Mouse (Mus musculus): ENCODE data around the gene Slc25a43.
"Not testable (repeated sequence)": the region's sequence is repeated elsewhere in the genome, so short reads cannot be mapped to it uniquely, and the experiment has no call there.

The Slc25a43 gene

DNA sequence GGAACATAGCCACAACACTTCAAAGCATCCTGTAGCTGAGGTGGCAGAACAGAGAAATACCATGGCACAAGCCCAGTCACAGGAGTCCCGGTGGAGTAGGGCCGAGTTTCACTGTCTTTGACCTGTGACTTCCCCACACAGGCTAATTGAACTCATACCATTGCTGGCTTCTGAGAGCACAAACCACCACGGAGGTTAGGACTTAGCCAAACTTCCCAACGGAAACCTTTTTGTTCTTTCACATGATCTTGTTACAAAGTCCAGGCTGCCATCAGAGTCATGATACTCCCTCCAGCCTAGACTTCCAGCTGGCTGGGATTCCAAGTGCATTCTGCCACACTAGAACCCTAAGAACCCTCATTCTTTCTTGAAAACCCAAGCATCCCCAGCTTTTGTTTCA lies 34.2 kb downstream of the Slc25a43 start:
- no peak for DNase-seq (ENCODE audit: low spot score in 2 of 2)

GRCm38 (mm10) chrX:36789360-36789759 lies 45.9 kb downstream of the Slc25a43 start:
- no peak for DNase-seq (ENCODE audit: low spot score in 2 of 2)

- no peak for DNase-seq (ENCODE audit: low spot score in 2 of 2)
Observed at GRCm38 (mm10) chrX:36794571-36794970, 51.1 kb downstream of the Slc25a43 start.

DNA sequence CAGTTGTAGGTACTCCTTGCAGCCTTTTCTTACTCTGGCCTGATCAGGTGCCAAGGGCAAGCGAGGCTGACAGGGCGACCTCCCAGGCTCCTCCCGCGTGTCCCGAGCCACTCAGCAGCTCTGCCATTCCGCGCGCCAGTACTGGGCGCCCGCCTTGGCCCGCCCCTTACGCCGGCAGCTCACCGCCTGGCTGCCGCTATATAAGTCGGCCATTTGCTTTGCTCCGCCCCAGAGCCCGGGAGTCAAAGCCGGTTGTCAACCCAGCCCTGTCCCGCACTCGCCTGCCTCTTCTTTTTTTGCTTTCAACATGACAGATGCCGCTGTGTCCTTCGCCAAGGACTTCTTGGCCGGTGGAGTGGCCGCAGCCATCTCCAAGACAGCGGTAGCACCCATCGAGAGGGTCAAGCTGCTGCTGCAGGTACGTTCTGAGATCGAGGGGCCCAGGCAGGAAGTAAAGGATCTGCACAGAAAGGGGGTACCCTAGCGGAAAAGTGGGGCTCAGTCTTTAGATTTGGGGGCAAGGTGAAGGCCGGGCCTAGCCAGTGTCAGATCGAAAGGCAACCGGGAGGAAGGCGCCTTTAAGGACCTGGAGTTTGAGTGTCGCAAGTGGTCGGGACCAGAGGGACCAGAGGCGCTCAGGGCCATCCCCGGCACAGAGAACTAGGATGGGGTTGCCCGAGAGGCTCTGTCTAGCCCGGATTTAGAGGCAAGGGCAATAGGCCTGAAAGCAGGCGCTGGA lies 52.1 kb downstream of the Slc25a43 start, which contains the start of gene Slc25a5:
Gene Slc25a5 (plus strand): TSS at position 228 of the 739 bp plus-strand sequence.
- peak; percentile 61 to 77 for DNase-seq (ENCODE audit: low spot score in 2 of 2)

DNA sequence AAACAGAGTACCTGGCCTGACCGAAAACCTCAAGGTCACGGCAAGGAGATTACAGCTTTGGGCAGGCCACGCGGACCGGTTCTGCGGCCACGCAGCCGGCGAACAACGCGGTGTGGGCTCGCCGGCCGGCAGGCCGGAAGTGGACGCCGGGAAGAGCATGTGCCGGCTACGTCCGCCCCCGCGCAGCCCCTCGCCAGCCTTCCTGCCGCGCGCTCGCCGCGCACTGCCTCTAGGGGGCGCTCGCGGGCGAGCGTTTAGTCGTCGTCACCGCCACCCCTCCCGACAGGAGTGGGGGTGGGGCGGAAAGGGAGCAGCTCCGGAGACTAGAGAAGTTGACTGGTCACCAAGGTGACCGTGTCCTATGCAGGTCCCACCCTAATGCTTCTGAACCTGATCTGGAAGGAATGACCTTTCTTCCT lies 52.7 kb downstream of the Slc25a43 start:
- peak; percentile 53 to 83 for DNase-seq (ENCODE audit: low spot score in 2 of 2)

GRCm38 (mm10) chrX:36796734-36797133 lies 53.3 kb downstream of the Slc25a43 start:
- DNase-seq (ENCODE audit: low spot score in 2 of 2) = not testable (repeated sequence)

GRCm38 (mm10) chrX:36799131-36799879 lies 55.8 kb downstream of the Slc25a43 start:
- DNase-seq (ENCODE audit: low spot score in 2 of 2) = no peak

DNA sequence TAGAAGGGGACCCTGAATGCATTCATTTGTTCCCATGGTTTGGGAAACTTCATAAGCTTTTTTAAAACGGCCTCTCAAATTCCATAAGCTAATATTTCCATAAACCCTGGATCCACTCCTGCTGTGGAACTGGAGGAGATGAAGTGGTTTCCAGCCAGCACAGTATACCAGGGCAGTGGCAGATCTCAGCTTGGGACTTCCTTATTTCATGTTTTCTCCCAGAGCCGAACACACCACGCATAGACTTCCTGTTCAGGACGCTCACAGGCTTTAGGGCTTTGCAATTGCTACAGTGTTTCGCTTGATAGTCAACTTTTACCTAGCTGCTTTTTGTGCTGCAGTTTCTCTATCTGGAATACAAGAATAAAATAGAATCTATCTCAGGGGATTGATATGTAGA lies 59.7 kb downstream of the Slc25a43 start:
- DNase-seq (ENCODE audit: low spot score in 2 of 2) = no peak

GRCm38 (mm10) chrX:36804196-36804595 lies 60.7 kb downstream of the Slc25a43 start:
- DNase-seq (ENCODE audit: low spot score in 2 of 2) = no peak

GRCm38 (mm10) chrX:36805466-36806235 lies 62.2 kb downstream of the Slc25a43 start:
- DNase-seq (ENCODE audit: low spot score in 2 of 2) = no peak

DNA sequence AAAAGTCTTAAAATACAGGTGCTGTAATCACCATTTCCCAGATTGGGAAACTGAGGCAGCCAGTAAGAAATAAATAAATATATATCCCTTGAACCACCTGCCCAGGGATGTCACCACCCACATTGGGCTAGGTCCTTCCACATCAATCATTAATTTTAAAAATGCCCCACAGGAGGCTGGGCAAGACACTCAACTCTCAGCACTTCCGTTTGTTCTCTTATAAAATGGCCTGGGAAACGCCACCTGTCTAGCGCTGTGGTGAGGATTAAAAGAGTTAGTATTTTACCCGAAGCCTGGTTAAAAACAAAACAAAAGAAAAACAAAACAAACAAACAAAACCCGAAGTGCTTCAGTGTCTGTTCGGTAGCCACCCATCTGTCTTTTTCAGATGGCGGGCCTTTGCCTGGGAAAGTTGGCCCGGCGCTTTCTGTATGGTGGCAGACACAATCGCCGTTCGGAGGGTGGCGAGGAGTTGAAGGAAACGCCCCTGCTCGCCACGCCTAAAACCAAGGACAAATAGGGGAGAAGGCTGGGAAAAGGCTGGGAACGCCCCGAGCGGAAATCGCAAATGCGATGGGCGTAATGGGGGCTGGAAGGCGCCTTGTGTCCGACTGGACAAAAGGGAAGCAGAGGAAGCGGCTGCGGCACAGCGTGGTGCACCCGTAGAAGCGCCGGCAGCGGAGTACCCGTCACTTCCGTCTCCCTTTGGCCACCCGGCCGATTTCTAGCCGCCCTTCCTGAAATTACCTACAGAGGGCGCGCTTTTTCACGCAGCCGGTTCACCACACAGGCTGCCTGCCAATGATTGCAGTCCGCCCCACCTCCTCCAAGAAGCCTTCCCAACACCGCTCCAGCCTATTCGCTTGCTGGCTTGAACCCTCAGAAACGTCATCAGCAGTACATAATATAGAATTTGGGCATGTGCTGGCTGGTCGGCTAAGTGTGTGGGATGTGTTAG lies 64.2 kb downstream of the Slc25a43 start:
- peak; percentile 61 to 90 for DNase-seq (ENCODE audit: low spot score in 2 of 2)

DNA sequence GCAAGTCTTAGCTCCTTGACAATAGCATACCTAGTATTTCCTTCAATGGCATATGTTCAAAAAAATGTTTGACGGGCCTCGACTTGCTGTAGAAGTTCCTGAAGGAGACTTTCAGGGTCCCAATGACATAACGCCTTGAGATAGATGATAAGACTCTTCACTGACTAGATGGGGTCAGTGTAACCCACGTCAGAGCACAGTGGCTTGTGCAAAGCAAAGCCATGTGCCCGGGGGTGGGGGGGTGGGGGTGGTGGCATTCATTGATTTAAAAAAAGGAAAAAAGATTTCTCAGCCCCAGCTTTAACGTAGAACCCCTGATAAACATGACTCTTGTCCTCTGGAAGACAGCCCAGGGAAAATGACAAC lies 64.8 kb downstream of the Slc25a43 start:
- DNase-seq (ENCODE audit: low spot score in 2 of 2) = no peak

DNA sequence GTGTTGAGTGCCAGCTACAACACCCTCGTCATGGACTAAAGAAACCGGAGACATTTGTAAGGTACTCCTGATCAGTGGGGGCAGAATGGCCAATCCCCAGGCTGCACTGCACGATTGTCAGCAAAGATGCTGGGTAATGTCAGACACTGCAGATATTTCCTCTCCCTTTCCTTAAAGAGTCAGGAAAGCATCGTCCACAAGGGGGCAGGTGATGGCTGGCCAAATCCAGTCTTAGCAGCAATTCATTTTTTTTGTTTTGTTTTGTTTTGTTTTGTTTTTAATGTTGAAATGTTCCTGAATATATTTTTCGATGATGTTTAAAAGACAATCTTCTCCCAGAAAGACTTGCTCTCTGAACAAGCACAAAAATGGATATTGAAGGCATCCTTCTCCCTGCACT lies 67.9 kb downstream of the Slc25a43 start:
- peak in 1 of 2 experiments; percentile 29 for DNase-seq (ENCODE audit: low spot score in 2 of 2)

DNA sequence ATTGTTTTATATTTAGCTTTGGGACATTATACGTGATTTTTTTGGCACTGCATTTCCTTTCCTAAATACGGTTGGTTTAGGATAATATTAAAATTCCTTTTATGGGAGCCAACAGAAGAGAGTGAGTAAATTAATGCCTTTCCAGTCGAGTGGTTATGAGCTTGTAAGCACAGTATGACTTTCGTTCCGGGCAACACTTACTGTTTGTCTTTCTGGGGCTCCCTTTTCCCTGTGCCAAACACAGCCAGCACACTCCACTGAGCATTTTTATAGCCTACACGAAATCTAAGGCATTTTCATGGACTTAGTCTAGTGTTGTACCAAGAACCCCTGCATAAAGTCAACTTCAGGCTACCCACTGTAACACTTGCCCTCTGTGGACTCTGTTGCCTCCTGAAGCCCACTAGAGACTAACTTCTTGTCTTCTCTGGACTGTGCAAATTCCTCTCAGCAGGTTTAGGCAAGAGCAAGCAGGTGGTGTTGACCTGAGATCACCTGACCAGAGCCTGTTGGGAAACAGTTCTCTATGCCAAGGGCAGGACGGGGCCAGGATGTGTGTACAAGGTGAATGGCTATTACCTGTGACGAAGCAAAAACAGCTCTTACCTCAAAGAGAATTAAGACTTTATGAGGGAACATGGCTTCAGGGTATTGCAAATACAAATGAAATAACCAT lies 70.8 kb downstream of the Slc25a43 start:
- DNase-seq (ENCODE audit: low spot score in 2 of 2) = no peak

DNA sequence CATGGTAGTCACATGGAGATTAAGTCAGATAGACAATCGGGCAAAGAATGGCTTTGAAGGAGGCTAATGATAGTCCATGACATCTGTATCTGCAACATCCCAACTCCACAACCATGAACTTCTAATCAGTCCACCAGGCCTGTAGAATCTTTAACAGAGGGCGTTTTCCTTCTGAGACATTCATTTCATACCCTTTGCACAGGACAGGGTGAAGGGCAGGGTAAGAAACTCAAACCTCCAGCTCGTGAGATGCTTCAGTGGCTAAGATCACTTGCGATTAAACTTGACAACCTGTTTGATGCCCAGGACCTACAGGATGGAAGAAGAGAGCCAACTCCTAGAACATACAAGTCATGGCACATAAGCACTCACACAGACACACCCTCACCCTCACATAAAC lies 71.6 kb downstream of the Slc25a43 start:
- no peak for DNase-seq (ENCODE audit: low spot score in 2 of 2)

- no peak for DNase-seq (ENCODE audit: low spot score in 2 of 2)
Observed at GRCm38 (mm10) chrX:36815439-36815838, 72.0 kb downstream of the Slc25a43 start.

- no peak for DNase-seq (ENCODE audit: low spot score in 2 of 2)
Observed at GRCm38 (mm10) chrX:36816368-36816899, 73.0 kb downstream of the Slc25a43 start.

DNA sequence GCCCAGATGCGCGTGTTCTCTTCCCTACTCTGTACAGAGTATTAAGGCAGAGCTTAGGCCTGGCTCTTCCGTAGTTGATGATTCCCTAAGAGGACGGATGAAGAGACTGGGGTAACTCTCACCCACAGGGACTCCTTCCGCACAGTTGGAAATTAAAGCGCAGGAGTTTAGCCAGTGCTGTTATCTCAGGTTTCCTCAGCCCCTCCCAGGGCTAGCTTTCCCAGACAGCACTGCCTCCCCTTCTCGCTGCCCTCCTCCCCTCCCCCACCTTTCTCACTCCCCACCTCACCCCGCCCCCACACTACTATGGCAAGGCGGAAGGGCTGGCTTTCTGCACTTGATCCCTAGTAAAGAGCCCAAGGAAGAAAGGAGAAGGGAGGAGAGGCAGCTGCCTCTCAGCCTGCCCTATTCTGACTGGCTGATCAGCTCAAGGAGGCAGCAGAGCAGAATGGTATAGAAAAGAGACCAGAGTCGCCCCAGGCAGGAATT lies 73.5 kb downstream of the Slc25a43 start:
- DNase-seq (ENCODE audit: low spot score in 2 of 2) = peak in 1 of 2 experiments; percentile 25

- DNase-seq (ENCODE audit: low spot score in 2 of 2) = no peak
Observed at GRCm38 (mm10) chrX:36819575-36819974, 76.1 kb downstream of the Slc25a43 start.

- peak; percentile 23 to 41 for DNase-seq (ENCODE audit: low spot score in 2 of 2)
Observed at GRCm38 (mm10) chrX:36820201-36820600, 76.7 kb downstream of the Slc25a43 start.

Measured in cerebellum, postnatal 4 days (tissue).